Mouse (Mus musculus): ENCODE results near the gene Malsu1.

Malsu1 gene

GRCm38 (mm10) chr6:49073304-49074116 lies at the start of gene Malsu1:
TSS of gene Malsu1 (plus strand) at chr6:49073795.
- peak; percentile 96 for DNase-seq

- DNase-seq: no peak
Measured at GRCm38 (mm10) chr6:49025290-49025689, 48.3 kb upstream of the Malsu1 start.

- no peak for DNase-seq
Measured at GRCm38 (mm10) chr6:49026496-49026895, 47.1 kb upstream of the Malsu1 start.

- no peak for DNase-seq
Measured at GRCm38 (mm10) chr6:49028019-49028418, 45.6 kb upstream of the Malsu1 start.

- DNase-seq: no peak
Measured at GRCm38 (mm10) chr6:49028708-49029107, 44.9 kb upstream of the Malsu1 start.

GRCm38 (mm10) chr6:49031230-49031629 lies 42.4 kb upstream of the Malsu1 start:
- no peak for DNase-seq

- no peak for DNase-seq
Measured at GRCm38 (mm10) chr6:49032783-49033182, 40.8 kb upstream of the Malsu1 start.

GRCm38 (mm10) chr6:49036275-49037267 lies 37.0 kb upstream of the Malsu1 start, which contains the start of gene Gpnmb:
TSS of gene Gpnmb (plus strand) at chr6:49036546.
- DNase-seq: peak; percentile 21 to 46

GRCm38 (mm10) chr6:49037268-49037662 lies 36.3 kb upstream of the Malsu1 start:
- peak in 1 of 2 experiments; percentile 14 for DNase-seq

GRCm38 (mm10) chr6:49039470-49040180 lies 34.0 kb upstream of the Malsu1 start:
- DNase-seq: peak; percentile 44 to 47

- DNase-seq: no peak
Measured at GRCm38 (mm10) chr6:49046502-49046901, 27.1 kb upstream of the Malsu1 start.

GRCm38 (mm10) chr6:49046976-49047375 lies 26.6 kb upstream of the Malsu1 start:
- no peak for DNase-seq

GRCm38 (mm10) chr6:49047848-49048247 lies 25.7 kb upstream of the Malsu1 start:
- DNase-seq: no peak

GRCm38 (mm10) chr6:49048395-49048794 lies 25.2 kb upstream of the Malsu1 start:
- DNase-seq: no peak

GRCm38 (mm10) chr6:49050677-49051410 lies 22.8 kb upstream of the Malsu1 start:
- DNase-seq: no peak

GRCm38 (mm10) chr6:49052191-49052590 lies 21.4 kb upstream of the Malsu1 start:
- DNase-seq: no peak

GRCm38 (mm10) chr6:49055256-49055733 lies 18.3 kb upstream of the Malsu1 start:
- no peak for DNase-seq

- DNase-seq: no peak
Measured at GRCm38 (mm10) chr6:49056009-49056408, 17.6 kb upstream of the Malsu1 start.

- DNase-seq: peak; percentile 43 to 61
Measured at GRCm38 (mm10) chr6:49057053-49058021, 16.3 kb upstream of the Malsu1 start.

GRCm38 (mm10) chr6:49068361-49068760 lies 5.2 kb upstream of the Malsu1 start:
- DNase-seq: no peak

GRCm38 (mm10) chr6:49074117-49074490 lies 509 bp downstream of the Malsu1 start:
- peak; percentile 2 to 17 for DNase-seq
